Mouse (Mus musculus) natural killer cell, adult 2 months (primary cell): ENCODE measurements at regions not wholly inside any gene's neighbourhood (a gene's known extent, or its start where the extent isn't known, plus 50 kb on each side); places are given as distances from the start of the nearest gene placed in this dataset.
A peak's percentile ranks its signal among the peaks of the same experiment; 100 is the strongest.
"Not testable (repeated sequence)": the region's sequence is repeated elsewhere in the genome, so short reads cannot be mapped to it uniquely, and the experiment has no call there.

Experiments
- DNase-seq, 2 experiments: peaks; one replicate each; pipeline ENCODE4 v3.0.0; 2022; ENCODE audit warnings: low spot score in 2 of 2

DNA sequence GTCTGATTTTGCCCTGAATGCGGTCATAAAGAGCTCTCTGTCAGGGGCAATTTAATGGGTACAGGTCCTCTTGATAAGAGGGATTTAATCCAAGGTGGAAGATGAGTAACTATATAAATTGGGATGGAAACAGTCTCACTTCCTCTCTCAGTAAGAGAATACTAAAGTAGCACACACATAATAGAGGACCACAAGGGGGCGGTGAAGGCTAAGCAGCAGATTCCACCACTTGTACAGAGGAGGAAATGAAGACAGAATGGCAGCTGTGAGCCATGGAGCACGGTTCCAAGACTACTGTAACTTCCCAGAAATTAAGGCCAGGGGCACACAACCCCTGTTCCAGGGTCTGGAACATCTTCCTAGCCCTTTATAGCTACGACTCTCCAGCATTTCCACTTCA is 262.6 kb upstream of the Ywhaq start:
- DNase-seq = not testable (repeated sequence)

DNA sequence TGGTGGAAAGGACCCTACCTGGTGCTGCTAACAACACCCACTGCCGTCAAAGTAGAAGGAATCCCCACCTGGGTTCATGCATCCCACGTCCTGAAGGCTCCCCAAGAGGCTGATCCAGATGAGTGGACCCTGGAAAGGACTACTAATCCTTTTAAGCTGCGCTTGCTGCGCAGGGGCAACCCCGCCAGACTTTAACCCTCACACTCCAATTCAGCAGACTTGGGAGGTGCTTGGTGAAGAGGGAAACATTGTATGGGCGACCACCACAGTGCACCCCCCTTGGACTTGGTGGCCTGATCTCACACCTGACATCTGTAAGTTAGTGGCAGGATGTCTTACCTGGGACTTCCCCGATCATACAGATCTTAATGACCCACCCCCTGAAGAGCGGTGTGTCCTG is 231.9 kb upstream of the Ywhaq start:
- DNase-seq = not testable (repeated sequence)

DNA sequence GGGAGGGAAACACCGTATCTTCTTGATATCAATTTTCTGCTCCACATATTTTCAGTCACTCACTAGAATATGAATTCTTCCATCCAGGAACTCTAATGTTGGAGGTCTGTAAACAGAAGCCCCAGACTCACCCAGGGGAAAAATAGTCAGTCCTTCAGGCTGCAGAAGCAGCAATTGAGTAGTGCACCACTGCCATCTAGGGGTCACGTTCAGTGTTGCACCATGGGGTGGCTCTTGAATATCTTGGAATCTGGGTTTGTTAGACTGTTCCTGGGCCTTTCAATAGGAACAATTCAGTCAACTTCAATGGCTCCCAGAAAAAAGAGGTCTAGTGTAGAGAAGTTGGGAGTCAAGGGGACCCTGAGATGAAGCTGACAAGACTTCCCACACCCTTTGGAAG is 196.3 kb upstream of the Ywhaq start:
- DNase-seq = peak; percentile 13 to 45

DNA sequence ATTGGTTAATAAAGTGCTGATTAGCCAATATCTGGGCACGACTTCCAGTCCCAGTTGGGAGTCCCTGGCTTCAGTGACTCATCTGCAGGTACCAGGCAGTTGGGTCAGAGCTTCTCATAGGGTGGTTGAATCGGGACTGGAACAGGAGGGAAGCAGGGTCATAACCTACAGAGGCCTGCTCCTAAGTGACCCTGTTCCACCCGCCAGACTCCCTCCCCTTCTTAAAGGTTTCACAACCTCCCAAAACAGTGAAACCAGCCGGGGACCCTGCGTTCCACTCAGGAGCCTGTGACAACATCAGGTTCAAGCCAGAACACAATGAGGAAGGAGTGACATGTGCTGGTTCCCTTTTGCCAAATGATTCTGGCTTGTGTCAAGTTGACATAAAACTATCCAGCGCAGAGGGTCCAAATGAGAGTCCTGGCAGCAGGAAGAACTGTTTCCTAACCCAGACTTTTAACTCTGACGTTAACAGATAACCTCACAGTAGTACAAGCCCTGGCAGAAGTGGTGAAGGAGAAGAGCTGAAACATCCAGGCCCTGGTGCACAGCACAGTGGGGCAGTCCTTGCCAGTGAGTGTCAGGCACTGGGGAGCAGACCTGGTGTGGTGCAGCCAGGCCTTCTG is 151.1 kb upstream of the Ywhaq start:
- DNase-seq = no peak

DNA sequence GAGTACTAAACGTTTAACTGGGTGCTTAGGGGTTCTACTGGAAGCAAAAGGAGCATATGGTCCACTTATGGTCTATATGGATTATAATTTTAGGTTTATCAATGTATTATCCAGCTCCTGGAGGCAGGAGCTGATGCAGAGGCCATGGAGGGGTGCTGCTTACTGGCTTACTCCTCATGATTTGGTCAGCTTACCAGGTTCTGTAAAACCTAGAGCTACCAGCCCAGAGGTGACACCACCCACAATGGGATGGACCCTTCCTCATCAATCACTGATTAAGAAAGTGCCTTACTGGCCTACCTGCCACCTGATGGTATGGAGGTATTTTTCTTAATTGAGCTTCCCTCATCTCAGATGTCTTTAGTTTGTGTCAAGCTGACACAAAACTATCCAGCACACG is 126.5 kb upstream of the Ywhaq start:
- DNase-seq = not testable (repeated sequence)

DNA sequence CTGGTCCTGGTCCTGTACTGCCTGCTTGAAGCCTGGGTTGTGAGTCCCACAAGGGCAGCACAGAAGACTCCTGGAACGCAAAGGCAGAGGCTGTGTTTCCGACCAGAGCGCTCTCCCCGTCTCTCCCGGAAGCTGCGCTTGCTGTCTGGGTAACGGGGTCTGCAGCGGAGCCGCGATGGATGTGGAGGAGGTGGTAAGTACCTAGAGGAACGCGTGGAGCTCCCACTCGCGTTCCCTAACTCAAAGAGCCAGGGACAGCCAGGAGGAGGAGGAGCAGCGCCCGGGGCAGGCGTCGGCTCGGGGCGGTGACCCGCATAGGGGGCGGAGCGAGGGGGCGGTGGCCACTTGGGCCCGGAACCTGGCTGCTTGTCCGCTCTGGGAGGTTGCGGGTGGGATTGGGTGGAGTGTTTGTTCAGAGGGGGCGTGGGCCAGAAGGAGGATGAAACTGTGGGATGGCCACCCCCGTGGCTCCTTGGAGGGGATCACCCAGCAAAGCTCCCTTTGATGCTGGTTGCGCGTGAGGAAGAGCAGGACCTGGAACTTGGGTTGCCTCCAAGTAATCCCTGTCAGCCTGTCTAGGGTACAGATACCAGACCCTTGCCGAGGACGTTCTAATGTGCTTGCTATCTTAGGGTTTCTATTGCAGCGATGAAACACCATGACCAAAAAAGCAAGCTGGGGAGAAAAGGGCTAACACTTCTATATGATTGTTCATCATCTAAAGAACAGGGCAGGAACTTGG is 125.9 kb upstream of the Ywhaq start:
- peak; percentile 40 to 51 for DNase-seq

DNA sequence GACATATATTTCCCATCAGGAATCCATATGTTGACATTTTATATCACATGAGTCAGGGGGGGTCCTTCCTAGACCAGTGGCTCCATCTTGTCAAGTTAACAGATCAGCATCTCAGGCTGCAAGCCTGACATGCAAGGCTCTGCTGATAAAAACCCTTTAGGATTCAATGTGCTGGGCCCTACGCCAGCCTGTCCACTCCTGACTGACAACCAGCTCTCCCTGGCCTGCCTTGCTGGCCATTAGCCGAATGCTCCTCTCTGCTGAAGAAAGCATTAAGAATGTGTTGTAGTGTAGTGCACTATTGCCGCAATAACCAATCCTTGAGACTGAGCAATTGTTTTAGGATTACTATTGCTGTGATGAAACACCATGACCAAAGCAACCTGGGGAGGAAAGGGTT is 114.3 kb upstream of the Ywhaq start:
- DNase-seq = no peak

DNA sequence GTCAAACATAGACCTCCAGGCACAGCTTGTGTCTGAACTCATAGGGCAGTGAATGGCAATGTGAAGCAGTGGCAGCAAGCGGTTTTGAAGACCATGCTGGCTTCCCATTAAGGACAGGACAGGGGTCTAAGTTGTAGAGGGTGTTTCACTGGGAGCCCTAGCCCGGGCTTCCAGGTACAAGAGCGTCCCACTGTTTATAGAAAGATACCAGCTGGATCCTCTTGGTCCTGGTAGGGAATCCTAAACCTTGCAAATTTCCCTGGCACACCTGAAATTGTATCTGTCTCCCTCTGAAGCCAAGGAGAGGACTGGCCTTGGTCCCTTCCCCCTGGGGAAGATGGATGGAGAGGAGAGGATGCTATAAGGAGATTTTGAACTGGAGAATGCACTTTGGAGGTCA is 111.9 kb upstream of the Ywhaq start:
- not testable (repeated sequence) for DNase-seq

DNA sequence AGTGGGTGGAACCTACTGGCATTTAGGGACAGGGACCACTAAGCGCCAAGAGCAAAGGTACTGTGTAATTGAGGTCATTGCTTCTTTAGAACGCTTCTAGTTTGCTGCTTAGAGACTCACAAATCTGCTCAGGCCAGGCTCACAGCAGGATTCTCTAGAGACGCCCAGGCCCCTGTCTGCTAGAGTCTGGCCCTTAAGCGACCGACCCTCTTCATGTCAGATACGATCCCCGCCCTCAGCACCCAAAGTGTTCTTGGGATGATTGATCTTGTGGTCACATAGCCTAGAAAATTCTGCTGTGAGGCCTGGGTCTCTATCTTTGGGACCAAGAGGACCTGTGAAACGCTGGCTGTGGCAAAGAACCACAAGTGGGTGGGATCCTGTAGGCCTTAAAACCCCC is 109.9 kb upstream of the Ywhaq start:
- DNase-seq = not testable (repeated sequence)

DNA sequence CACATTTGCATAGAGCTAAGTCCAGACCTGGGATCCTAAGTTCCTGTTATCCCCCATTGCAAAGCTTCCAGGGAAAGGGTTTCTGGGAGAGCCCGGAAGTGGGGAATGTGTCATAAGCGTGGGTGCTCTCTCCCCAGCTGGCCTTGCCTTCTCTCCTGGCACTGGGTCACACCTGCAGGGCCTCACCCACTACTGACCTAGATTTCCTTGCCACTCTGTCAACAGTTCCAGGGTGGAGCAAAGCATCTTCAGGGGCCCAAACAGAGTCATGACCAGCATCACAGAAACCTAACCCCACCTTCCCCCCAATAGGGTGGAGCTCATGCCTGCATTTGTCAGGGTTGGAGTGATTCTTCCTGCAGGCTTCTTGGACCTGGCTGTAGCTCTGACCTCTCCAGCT is 109.5 kb upstream of the Ywhaq start:
- not testable (repeated sequence) for DNase-seq

DNA sequence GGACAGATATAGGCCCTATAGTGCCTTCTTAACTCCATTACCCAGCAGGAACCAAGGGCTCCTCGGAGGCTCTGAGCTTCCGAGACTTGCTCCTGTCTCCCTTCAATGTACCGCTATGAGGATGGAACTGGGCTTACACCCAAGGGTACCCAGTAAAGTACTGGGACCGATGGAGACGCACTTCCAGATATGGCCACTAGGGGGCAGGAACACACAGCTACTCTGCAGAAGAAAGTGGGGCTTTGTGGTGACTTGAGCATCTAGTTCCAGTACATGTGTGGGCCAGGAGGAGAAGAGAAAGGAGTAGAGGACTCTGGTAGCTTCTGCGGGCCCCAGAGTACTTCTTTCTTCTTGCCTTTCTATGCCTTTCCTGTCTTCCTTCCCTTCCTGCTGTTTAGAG is 108.1 kb upstream of the Ywhaq start:
- DNase-seq = peak in 1 of 2 experiments; percentile 5

DNA sequence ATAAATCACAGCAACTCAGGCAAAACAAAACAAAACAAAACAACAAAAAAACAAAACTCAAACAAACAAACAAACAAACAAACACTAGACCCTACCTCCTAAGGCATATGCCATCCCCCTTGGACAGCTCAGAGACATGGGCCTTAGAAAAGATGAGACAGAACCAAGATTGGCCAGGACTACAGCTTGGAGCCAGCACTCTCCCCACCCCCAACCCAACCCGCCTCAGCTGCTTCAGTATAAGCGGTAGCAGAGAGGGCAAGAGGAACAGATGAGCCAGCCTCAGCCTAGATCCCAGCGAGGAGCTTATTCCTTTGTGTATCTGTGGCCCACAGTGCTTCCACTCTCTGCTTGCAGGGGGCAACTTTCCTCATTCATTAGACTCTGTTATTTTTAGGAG is 105.2 kb upstream of the Ywhaq start:
- no peak for DNase-seq

DNA sequence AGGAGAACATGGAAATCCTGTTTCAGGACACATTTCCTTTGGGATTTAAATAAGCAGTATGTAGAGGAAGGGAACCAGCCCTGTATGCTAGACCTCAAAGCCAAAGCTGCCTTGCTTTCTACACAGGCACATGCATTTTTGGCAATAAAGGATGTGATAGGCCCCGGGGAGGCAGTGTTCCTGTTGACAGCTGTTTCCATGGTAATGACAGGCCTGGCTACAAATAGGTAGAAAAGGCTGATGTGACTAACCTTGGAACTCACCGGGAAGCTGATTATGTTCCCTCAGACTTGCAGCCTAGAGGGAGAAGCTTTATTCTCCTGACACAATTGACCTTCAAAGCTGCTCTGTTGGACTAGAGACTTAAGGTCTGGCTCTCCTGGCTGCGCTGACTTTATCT is 101.6 kb upstream of the Ywhaq start:
- no peak for DNase-seq

DNA sequence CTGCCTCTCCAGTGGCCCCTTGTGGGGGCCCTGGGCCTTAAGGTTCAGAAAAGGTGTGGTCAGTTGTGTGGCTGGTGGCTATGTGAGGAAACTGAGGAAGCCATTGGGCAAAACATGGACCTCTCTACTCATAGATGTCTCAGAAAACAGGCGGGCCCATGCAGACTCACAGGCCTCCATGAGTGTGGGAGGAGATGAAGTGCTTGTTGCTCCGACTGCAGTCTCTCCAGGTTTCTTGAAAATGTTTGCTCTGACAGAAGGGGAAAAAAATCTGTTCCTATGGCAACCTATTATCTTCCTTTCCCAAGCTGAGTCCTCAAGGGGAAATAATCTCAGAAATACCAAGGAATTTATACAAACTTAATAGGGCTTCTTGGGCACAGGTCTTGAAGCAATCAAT is 95.3 kb upstream of the Ywhaq start:
- DNase-seq = no peak

DNA sequence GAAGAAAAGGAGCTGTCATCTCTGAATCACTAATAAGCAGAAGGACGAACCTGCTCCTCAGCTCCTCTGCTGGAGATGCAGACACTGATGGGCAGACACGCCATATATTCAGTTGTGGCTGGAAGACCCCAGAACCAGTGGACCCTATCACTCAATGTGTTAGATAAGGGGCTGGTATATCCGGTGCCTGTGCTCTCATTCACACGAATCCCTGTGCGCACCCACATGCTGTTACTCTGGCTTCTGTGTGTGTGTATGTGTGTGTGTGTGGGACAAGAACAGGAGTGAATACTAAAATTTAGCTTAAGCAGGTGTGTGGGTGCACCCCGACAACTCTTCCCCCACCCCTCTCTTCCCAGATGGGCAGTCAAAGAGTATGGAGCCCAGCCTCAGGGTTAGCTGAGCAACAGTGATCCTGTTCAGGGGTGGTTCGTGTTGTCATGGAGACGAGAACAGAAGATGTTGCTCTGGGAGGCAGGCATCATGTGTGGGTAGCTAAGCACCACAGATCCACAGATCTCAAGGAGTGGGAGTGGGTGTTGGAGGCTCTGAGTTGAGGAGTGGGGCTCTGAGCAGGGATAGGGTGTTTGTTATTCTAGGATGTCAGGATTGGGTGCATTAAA is 93.7 kb upstream of the Ywhaq start:
- no peak for DNase-seq

DNA sequence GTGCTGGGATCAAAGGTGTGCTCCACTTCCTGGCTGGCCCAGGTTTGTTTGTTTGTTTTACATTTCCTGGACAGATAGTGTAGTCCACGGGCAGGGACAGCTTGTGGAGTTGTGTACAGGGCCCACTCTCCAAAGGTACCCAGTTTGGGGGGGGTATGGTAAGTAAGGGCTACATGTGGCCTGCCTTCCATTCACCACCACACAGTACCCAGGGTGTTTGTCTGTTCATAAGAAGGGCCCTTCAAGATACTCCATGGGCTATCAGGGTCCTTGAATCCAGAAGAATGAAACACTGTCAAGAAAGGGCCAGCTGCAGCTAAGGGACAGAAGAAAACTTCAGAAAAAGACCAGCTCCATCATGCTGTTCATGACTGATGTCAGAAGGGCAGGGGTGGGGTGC is 89.6 kb upstream of the Ywhaq start:
- DNase-seq = no peak

DNA sequence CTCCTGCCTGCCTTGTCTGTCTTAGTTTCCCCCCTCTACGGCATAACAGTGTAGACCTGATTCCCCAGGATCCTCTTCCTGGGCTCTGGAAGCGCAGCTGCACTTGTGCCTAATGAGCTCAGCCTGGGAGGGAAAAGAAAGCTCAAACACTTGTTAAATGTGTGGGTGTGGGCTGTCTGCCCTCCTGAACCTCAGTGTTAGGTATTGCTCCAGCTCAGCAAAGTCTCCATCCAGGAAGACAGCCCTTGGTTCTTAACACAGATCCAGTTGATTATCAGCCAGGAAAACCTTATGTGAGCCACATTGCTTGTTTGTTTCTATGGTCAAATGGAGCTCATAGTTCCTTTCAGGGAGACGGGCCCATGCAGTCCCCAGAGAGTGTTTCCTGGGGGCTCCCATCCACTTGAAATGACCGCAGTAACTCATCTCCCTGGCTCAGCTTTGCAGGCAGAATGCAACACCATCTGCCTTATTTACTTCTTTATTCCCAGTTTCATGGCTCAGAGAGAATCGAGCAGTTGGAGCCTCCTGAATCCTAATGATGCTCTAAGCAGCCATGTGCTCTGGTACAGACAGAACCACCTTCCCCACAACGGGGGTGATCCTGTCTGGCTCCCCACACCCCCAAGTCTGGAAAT is 88.4 kb upstream of the Ywhaq start:
- DNase-seq = no peak

DNA sequence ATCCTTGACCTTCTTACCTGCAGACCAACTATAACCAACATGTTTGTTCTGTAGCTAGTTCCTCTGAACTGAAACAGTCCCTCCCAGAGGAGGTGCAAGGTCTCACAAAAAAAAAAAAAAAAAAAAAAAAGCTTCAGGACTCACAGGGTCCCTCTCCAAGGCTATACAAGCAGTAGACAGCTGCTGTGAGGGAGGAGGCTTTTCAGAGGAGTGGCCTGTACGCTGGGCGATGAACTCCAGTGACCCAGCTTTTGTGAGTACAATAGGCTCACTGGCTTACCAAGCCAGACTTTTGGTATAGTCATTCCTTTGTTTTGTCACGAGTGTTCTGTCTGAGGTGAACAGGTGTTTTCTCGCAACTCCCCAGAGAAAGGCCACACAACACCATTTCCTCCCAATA is 85.8 kb upstream of the Ywhaq start:
- no peak for DNase-seq

DNA sequence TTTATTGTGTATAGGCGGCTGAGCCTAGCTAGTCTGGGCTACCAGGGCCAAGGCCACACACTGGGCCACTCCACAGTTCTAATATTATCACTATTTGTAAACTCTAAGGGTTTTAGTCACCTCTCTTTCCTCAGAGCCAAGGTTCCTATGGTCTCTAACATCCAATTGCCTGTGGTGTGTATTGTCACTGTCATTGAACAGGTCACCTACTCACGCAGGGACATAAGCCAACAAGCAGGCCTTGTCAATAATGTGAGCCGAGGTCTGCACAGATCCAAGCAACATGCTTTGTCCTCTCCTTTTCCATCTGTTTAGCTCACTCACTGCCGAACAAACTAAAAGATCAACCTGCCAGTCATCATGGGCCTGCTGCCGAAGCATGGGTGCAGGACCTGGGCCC is 79.5 kb upstream of the Ywhaq start:
- DNase-seq = no peak

DNA sequence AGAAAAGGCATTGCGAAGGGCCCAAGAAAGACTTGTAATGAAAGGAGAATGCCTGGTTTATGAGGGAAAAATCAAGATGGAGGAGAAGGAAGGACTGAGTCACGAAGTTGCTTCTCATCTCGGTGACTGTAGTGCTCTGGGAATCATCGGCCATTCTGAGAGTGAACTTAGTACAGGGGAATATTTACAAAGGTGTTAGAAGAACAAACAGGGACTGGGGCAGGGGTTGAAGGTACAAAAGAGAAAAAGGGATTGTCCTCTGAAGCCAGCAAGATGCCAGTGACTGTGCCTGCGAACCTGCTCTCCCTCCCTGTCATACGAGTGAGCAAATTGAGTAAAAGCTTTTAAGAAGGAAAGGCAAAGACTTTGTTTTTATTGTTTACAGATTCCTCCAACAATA is 78.1 kb upstream of the Ywhaq start:
- no peak for DNase-seq

DNA sequence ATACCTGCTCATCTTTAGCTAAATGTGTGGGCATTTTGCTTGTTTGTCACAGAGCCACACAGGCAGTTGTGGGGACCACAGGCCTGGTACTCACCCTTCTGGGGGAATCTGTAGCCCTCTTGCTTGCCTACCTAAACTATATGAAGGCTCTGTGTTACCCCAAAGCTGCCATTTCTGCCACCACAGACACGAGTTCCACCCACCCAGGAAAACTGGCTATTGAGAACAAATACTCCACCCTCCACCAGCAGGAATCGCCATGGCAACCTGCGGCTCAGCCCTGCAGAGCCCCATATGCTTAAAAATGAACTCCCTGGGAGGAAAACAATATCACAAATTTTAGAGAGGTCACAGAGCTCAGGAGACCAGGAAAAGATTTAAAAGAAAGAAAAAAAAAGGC is 76.0 kb upstream of the Ywhaq start:
- no peak for DNase-seq

DNA sequence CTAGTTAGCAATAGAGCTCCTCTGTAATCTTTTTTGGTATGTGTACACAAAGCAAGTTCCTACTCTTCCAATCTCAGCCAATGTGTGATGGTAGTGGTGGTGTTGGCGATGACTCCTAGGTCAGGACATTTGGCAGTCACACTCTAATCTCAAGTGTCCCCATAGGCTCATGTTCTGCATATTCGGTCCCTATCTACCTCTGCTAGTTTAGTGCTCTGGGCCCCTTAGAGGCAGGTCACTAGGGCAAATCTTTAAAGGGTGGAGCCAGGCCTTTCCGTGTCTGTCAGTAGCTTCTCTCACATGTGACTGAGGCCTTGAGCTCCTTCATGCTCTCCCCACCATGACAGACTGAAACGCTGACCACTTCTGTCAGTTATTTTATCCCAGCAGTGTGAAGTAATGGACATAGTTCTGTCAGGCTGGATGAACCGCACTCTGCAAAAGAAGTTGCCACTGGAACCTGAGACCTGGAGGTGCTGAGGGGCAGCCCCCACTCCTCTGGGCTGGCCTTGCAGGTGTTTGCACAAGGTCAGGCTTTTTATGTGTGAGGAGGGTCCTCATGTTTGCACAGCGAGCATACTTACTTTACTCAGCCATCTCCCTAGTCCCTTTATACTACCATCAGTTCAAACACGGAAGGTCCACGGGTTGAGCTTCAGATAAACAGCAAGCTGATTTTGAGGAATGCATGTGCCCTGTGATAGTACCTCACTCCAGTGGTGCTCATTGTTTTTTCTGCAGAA is 75.3 kb upstream of the Ywhaq start:
- no peak for DNase-seq
